Mouse (Mus musculus) embryonic facial prominence, embryonic 14.5 days (tissue): ENCODE measurements around the gene Mpv17. TPM values are rescaled to one million over a fixed set of nuclear protein-coding genes. Genes with fewer than 3 reads are reported as not detected.
A peak's percentile ranks its signal among the peaks of the same experiment; 100 is the strongest.

Experiments
- ATAC-seq: fragments of 200-750 bp; cut with Nextera tagmentation; 2 replicates; pipeline ENCODE4 v1.8.0; 2017; ENCODE audit warnings: low read depth, moderate number of reproducible peaks, moderate TSS enrichment
- DNase-seq: peaks from one replicate; pipeline ENCODE4 v3.0.0-alpha.2; 2015; ENCODE audit warnings: low spot score
- H3K27ac ChIP-seq: fragments of 300-500 bp; sonication (generic); replicated peaks from 2 replicates; pipeline ENCODE4 v1.5.1; 2014; ENCODE audit warnings: low read depth, mild to moderate bottlenecking, low read length, moderate library complexity
- H3K27me3 ChIP-seq: fragments of 300-500 bp; sonication (generic); replicated peaks from 2 replicates; pipeline ENCODE4 v1.6.1; 2014; ENCODE audit warnings: low read length; ENCODE audit not compliant: control insufficient read depth, insufficient read depth
- H3K36me3 ChIP-seq: fragments of 300-500 bp; sonication (generic); 2 replicates; pipeline ENCODE4 v1.6.1; 2014; ENCODE audit warnings: low read length, mixed read lengths; ENCODE audit not compliant: control insufficient read depth, insufficient read depth
- H3K4me1 ChIP-seq: fragments of 300-500 bp; sonication (generic); 2 replicates; pipeline ENCODE4 v1.6.1; 2014; ENCODE audit warnings: antibody characterized with exemption, low read length; ENCODE audit not compliant: control insufficient read depth, insufficient read depth
- H3K4me2 ChIP-seq: fragments of 300-500 bp; sonication (generic); 2 replicates; pipeline ENCODE4 v1.6.1; 2014; ENCODE audit warnings: low read depth, mild to moderate bottlenecking, low read length, moderate library complexity, mixed read lengths
- H3K4me3 ChIP-seq: fragments of 300-500 bp; sonication (generic); 2 replicates; pipeline ENCODE4 v1.5.1; 2014; ENCODE audit warnings: low read depth, mild to moderate bottlenecking, low read length
- H3K9ac ChIP-seq: fragments of 300-500 bp; sonication (generic); 2 replicates; pipeline ENCODE4 v1.6.1; 2014; ENCODE audit warnings: low read depth, mild to moderate bottlenecking, low read length, moderate library complexity, mixed read lengths
- H3K9me3 ChIP-seq: fragments of 300-500 bp; sonication (generic); 2 replicates; pipeline ENCODE4 v1.6.1; 2016; ENCODE audit warnings: low read length; ENCODE audit not compliant: control insufficient read depth
- WGBS: fragments of 180-500 bp; shearing (Covaris S2); extraction: QIAGEN DNeasy Blood & Tissue Kit; methylation state at CpG from one replicate; pipeline ENCODE4 v1.1.7; 2014; 5-methylcytosine and 5-hydroxymethylcytosine counted together
- polyA plus RNA-seq: library from polyadenylated mRNA; unstranded; fragments of >200 nt; fragmentation: Nextera tagmentation; extraction: Ambion mirVana; gene quantifications from 2 replicates; pipeline ENCODE4 v1.2.1, GENCODE M21; 2014

The Mpv17 gene
- polyA plus RNA-seq, 1 experiment from 2014 or later, result 47.7 TPM

DNA sequence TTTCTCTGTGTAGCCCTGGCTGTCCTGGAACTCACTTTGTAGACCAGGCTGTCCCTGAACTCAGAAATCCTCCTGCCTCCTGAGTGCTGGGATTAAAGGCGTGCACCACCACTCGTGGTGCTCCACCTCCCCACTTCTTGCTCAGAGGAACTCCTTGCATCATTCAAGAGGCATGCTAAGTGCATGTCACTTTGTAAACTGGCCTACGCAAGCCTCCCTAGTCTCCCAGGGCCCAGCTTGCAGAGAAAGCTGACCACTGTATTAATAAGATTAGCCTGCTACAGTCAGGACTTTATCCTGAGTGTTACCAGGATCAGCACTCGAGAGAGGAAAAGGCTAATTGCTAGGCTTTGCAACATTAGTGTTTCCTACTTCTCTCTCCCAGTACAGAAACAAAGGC lies 14.6 kb upstream of the Mpv17 start:
- Histone ChIP-seq H3K4me2 (no peak overlapping the region), H3K27me3 (no peaks in the 10 kb centered on the region), H3K9me3 (no peaks in the 10 kb centered on the region), H3K4me1 (no peaks in the 10 kb centered on the region), H3K4me3 (no peak overlapping the region), H3K27ac (no peak overlapping the region), H3K9ac (no peak overlapping the region), H3K36me3 (peaks cover 92% of the 10 kb centered on the region)
- DNase-seq (no peak), ATAC-seq (no peak)
- 92% methylated on average over 4 of the region's 4 CpGs for WGBS

DNA sequence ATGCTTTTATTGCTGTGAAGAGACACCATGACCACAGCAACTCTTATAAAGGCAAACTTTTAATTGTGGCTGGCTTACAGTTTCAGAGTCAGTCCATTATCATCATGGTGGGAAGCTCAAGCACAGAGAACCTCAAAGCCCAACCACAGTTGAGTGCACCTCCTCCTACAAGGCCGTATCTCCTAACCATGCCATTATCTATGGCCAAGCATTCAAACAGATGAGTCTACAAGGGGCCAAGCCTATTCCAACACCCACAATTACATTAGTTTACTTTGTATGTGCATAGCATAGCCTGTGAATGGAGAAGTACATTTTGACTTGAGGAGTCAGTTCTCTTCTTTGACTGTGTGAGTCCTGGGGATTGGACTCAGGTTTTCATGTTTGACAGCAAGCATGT lies 10.8 kb upstream of the Mpv17 start:
- Histone ChIP-seq H3K4me3 (no peak overlapping the region), H3K27me3 (no peaks in the 10 kb centered on the region), H3K9me3 (no peaks in the 10 kb centered on the region), H3K9ac (no peak overlapping the region), H3K4me1 (no peaks in the 10 kb centered on the region), H3K36me3 (peaks cover 97% of the 10 kb centered on the region), H3K27ac (no peak overlapping the region), H3K4me2 (no peak overlapping the region)
- ATAC-seq (no peak), DNase-seq (no peak)
- WGBS, result 90% methylated on average over 1 of the region's 1 CpGs

DNA sequence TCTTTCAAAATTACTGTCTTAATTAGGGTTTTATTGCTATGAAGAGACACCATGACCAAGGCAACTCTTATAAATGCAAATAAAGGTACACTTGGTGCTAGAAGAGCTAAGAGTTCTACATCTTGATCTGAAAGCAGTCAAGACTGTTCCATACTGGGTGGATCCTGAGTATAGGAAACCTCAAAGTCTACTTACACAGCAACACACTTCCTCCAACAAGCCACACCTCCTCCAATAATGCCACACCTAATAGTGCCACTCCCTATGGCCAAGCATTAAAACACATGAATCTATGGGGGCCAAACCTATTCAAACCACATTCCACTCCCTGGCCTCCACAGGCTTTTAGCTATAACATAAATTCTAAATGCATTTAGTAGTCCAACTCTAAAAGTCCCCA lies 8.4 kb upstream of the Mpv17 start:
- DNase-seq, result no peak
- H3K36me3 ChIP-seq, result peaks cover 97% of the 10 kb centered on the region
- H3K27ac ChIP-seq, result no peak overlapping the region
- H3K9me3 ChIP-seq, result no peaks in the 10 kb centered on the region
- H3K9ac ChIP-seq, result no peak overlapping the region
- H3K4me3 ChIP-seq, result no peak overlapping the region
- no peaks in the 10 kb centered on the region for H3K27me3 ChIP-seq
- ATAC-seq, result no peak
- H3K4me1 ChIP-seq, result no peaks in the 10 kb centered on the region
- H3K4me2 ChIP-seq, result no peak overlapping the region

DNA sequence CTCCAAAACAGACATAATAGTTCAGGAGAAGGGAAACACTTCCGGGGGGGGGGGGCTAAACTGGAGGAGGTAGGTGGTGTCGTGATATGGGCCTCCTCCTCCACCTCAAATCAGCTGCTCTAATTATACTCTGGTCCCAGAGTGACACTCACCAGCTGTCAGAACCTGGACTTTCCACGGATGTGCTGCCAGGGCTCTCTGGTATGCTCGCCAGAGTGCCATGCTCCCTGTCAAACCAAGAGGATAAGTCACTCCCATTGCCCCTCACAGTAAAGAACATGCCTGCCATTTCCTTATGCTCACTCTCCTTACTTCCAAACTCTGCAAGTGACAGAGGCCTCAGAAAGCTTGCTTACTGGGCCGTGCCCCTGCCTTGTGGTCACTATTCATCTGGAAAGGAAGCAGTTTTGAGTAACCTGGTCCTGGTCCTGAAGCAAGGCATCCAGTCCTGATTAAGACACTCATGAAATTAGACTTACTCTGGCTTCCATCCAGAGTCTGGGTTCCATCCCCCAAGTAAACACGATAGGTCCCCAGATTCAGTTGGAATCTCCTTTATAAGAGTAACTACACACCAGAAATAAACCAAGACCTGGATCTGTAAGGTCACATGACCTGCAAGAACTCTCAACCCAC lies 417 bp downstream of the Mpv17 start:
- DNase-seq, result no peak
- H3K36me3 ChIP-seq, result peaks cover 40% of the 10 kb centered on the region
- H3K9me3 ChIP-seq, result no peaks in the 10 kb centered on the region
- WGBS, result 41% methylated on average over 6 of the region's 6 CpGs
- no peaks in the 10 kb centered on the region for H3K27me3 ChIP-seq
- H3K4me2 ChIP-seq, result peak overlapping the region; percentile 53
- H3K4me1 ChIP-seq, result peaks cover 5% of the 10 kb centered on the region; the same call in 1 of the 2 replicates
- 0 out of 2 replicates have a peak overlapping the region, but pooled peaks have one; percentile 67 for H3K27ac ChIP-seq
- 0 out of 2 replicates have a peak, but pooled peaks have one; percentile 3 for ATAC-seq
- peak overlapping the region; percentile 67 for H3K9ac ChIP-seq
- H3K4me3 ChIP-seq, result peak overlapping the region; percentile 56

DNA sequence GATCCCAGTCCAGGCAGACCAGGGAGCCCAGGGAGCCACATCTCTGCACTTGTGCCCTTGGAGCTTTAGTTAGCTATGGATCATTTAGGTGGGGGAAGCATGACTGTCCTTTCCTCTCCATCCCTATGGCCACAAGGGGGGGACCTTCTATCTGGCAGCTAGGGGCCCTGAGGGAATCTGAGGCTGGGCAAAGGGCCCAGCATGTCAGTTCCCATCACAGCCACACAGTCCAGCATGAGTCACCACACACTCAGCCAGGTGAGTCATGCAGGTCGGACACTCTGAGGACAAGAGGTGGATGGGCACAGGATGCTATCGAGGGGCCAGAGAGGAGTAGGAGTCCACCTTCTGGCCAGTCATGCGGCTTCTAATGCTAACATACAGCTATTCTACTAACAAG lies 2.3 kb downstream of the Mpv17 start:
- Histone ChIP-seq H3K27ac (no peak overlapping the region), H3K4me3 (no peak overlapping the region), H3K36me3 (peaks cover 27% of the 10 kb centered on the region), H3K9me3 (no peaks in the 10 kb centered on the region), H3K4me2 (no peak overlapping the region), H3K9ac (no peak overlapping the region), H3K4me1 (peaks cover 5% of the 10 kb centered on the region; the same call in 1 of the 2 replicates), H3K27me3 (no peaks in the 10 kb centered on the region)
- WGBS, result 97% methylated on average over 3 of the region's 3 CpGs
- DNase-seq (no peak), ATAC-seq (no peak)

DNA sequence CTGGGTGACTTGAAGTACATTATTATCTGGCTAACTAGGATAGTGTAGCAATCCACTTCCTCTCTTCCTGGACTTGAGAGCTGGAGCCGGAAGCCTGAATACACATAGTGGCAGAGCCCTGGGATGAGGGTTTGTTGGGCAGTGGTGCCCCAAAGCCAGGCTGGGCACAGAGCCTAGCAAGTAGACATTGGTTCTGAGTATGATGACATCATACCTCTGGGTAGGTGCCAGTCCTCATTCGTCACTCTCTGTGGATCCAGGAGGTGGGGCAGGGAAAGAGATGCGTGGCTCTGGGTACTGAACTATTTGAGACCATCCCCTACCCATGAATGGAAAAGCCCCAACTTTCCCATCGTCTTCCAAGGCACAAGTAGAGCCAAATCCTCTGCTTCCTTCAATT lies 4.3 kb downstream of the Mpv17 start:
- H3K4me1 ChIP-seq, result peaks cover 5% of the 10 kb centered on the region; the same call in 1 of the 2 replicates
- no peak overlapping the region for H3K9ac ChIP-seq
- H3K4me2 ChIP-seq, result no peak overlapping the region
- WGBS, result 90% methylated on average over 4 of the region's 4 CpGs
- no peaks in the 10 kb centered on the region for H3K27me3 ChIP-seq
- peaks cover 30% of the 10 kb centered on the region; the same call in 1 of the 2 replicates for H3K36me3 ChIP-seq
- ATAC-seq (no peak), DNase-seq (no peak)
- H3K27ac ChIP-seq, result no peak overlapping the region
- no peak overlapping the region for H3K4me3 ChIP-seq
- H3K9me3 ChIP-seq, result no peaks in the 10 kb centered on the region

DNA sequence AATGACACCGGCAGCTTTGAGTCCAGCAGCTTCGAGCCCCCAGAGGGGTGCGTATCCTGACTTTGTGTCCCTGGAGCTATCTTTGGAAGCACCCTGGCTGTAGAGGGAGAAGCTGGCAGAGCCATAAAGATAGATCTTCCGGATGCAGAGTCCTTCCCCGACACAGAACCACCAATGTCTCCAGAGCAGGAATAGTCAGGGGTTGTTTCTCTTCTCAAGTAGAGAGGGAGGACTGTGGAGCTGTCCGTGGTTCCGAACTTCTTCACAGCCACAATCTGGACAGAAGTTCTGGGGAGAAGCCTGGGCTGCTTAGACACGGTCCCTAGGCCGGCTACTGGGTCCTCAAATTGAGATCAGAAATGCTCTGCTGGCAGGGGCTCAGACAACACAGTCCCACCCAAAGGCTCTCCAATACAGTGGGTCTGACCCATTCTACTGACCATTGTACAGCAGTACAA lies 15.1 kb downstream of the Mpv17 start:
- no peaks in the 10 kb centered on the region for H3K9me3 ChIP-seq
- H3K27ac ChIP-seq, result no peak overlapping the region
- H3K9ac ChIP-seq, result no peak overlapping the region
- 14% methylated on average over 9 of the region's 9 CpGs for WGBS
- H3K36me3 ChIP-seq, result peaks cover 14% of the 10 kb centered on the region
- H3K4me3 ChIP-seq, result peak overlapping the region; percentile 21; the same call in 1 of the 2 replicates
- H3K4me2 ChIP-seq, result peak overlapping the region; percentile 38; the same call in 1 of the 2 replicates
- H3K4me1 ChIP-seq, result no peaks in the 10 kb centered on the region
- H3K27me3 ChIP-seq, result peaks cover 61% of the 10 kb centered on the region
- ATAC-seq, result no peak
- DNase-seq, result peak; percentile 48

DNA sequence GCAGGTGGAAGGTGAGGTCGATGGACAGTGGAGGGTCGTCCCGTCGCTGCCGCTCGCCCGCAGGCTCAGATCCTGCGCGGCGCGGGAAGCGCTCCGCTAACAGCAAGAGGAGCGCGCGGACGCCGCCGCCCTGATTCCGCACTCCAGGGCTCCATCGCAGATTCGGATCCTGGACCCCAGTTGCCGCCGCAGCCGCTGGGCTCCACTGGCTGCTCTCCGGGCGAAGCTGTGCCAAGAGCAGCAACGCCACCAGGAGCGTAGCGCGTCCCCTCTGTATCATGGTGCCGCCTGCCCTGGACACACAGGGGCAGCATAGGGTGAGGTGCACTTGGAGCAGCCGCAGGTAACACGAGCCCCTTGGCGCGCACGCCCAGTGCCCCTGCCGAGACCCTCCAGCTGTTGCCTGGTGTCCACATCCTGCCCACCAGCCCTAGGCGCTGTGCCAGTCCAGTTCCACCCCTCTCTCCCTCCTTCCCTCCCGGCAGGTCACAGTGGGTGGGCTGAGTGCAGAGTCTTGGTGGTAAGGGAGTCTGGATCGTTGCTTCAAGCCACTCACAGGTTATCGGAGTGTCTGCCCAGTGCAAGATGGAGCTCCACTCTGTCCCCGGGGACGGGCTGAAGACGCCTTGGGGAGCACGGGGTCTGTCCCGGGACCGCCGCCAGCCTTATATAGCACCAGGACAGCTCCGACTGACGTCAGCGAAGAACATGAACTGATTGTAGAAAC lies 15.6 kb downstream of the Mpv17 start, which contains the start of gene Ucn:
Gene Ucn, minus strand, starts transcription at position 589 of the 727 bp plus-strand sequence.
- Histone ChIP-seq H3K4me2 (peak within 1 kb of the TSS; percentile 38), H3K4me3 (peak within 1 kb of the TSS; percentile 21), H3K27ac (no peak within 1 kb of the TSS), H3K9ac (no peak within 1 kb of the TSS), H3K27me3 (peaks cover 66% of the 10 kb centered on the region), H3K9me3 (no peaks in the 10 kb centered on the region), H3K4me1 (no peaks in the 10 kb centered on the region), H3K36me3 (peaks cover 12% of the 10 kb centered on the region)
- no peak; the same call in 1 of the 2 replicates for ATAC-seq
- 2% methylated on average over 33 of the region's 52 CpGs for WGBS
- peak; percentile 20 for DNase-seq
